Mouse (Mus musculus) stomach, postnatal 0 days (tissue): ENCODE results near the gene Gsn. TPM values are rescaled to one million over a fixed set of nuclear protein-coding genes. Genes with fewer than 3 reads are reported as not detected.
A peak's percentile ranks its signal among the peaks of the same experiment; 100 is the strongest.

Experiments used
- ATAC-seq: fragments of 200-750 bp; cut with Nextera tagmentation; 2 replicates; pipeline ENCODE4 v1.8.0; 2017; ENCODE audit not compliant: low FRiP score, low TSS enrichment
- DNase-seq: peaks from one replicate; pipeline ENCODE4 v3.0.0-alpha.2; 2016; ENCODE audit warnings: low spot score
- H3K27ac ChIP-seq: fragments of 300-500 bp; sonication (generic); replicated peaks from 2 replicates; pipeline ENCODE4 v1.5.1; 2014; ENCODE audit warnings: mild to moderate bottlenecking, control low read depth
- H3K27me3 ChIP-seq: fragments of 300-500 bp; sonication (generic); 2 replicates; pipeline ENCODE4 v1.6.1; 2014; ENCODE audit warnings: low read length; ENCODE audit not compliant: control insufficient read depth, insufficient read depth
- H3K36me3 ChIP-seq: fragments of 300-500 bp; sonication (generic); 2 replicates; pipeline ENCODE4 v1.6.1; 2014; ENCODE audit warnings: low read length, mixed read lengths; ENCODE audit not compliant: control insufficient read depth, insufficient read depth
- H3K4me1 ChIP-seq: fragments of 300-500 bp; sonication (generic); replicated peaks from 2 replicates; pipeline ENCODE4 v1.6.1; 2014; ENCODE audit warnings: antibody characterized with exemption; ENCODE audit not compliant: control insufficient read depth, insufficient read depth
- H3K4me2 ChIP-seq: fragments of 300-500 bp; sonication (generic); replicated peaks from 2 replicates; pipeline ENCODE4 v1.6.1; 2014; ENCODE audit warnings: low read depth, mild to moderate bottlenecking, control low read depth, moderate library complexity
- H3K4me3 ChIP-seq: fragments of 300-500 bp; sonication (generic); 2 replicates; pipeline ENCODE4 v1.5.1; 2014; ENCODE audit warnings: low read depth, low read length, control low read depth
- H3K9ac ChIP-seq: fragments of 300-500 bp; sonication (generic); 2 replicates; pipeline ENCODE4 v1.6.1; 2014; ENCODE audit warnings: mild to moderate bottlenecking, low read length, control low read depth, mixed read lengths
- H3K9me3 ChIP-seq: fragments of 300-500 bp; sonication (generic); 2 replicates; pipeline ENCODE4 v1.6.1; 2016; ENCODE audit warnings: low read length; ENCODE audit not compliant: control insufficient read depth
- CTCF ChIP-seq: IDR thresholded peaks from 2 replicates; pipeline ENCODE4 v1.5.1; 2016; ENCODE audit warnings: antibody characterized with exemption, low read depth, mild to moderate bottlenecking, moderate library complexity
- EP300 ChIP-seq: optimal IDR thresholded peaks from 2 replicates; pipeline ENCODE3; 2016; ENCODE audit warnings: antibody characterized with exemption
- WGBS: fragments of 180-500 bp; shearing (Covaris S2); extraction: QIAGEN DNeasy Blood & Tissue Kit; methylation state at CpG from one replicate; pipeline ENCODE4 v1.1.7; 2014; 5-methylcytosine and 5-hydroxymethylcytosine counted together
- polyA plus RNA-seq: library from polyadenylated mRNA; unstranded; fragments of >200 nt; fragmentation: Nextera tagmentation; extraction: Ambion mirVana; gene quantifications from 2 replicates; pipeline ENCODE4 v1.2.1, GENCODE M21; 2015

The Gsn gene
- polyA plus RNA-seq, 1 experiment from 2014 or later = 398 TPM

DNA sequence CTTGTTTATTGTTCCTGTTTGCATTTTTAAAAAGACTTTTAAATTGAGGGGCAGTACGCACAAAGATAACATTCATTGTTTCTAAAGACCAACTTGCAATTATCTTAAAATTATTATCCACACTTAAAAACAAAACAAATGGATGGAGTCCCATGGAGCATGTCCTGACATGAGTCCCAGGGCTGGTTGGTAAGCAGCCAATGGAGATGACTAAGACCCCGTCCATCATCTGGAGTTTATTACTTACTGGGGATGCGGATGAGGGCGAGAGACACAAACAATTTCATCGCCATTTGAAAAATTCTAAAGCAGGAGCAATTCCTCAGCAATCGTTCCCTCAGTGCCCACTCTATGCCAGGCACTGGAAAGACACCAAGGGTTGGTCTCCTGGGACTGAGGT lies 21.2 kb upstream of the Gsn start:
- H3K27me3 ChIP-seq = no peaks in the 10 kb centered on the region
- no peak overlapping the region for H3K9ac ChIP-seq
- DNase-seq = no peak
- WGBS = 59% methylated on average over 6 of the region's 6 CpGs
- no peaks in the 10 kb centered on the region for H3K36me3 ChIP-seq
- TF ChIP-seq CTCF (no peak), EP300 (no peak)
- no peaks in the 10 kb centered on the region for H3K9me3 ChIP-seq
- H3K27ac ChIP-seq = no peak overlapping the region
- no peak for ATAC-seq
- H3K4me2 ChIP-seq = no peak overlapping the region
- 0 out of 2 replicates have a peak, but pooled peaks cover 4% of the 10 kb centered on the region for H3K4me1 ChIP-seq
- H3K4me3 ChIP-seq = no peak overlapping the region

DNA sequence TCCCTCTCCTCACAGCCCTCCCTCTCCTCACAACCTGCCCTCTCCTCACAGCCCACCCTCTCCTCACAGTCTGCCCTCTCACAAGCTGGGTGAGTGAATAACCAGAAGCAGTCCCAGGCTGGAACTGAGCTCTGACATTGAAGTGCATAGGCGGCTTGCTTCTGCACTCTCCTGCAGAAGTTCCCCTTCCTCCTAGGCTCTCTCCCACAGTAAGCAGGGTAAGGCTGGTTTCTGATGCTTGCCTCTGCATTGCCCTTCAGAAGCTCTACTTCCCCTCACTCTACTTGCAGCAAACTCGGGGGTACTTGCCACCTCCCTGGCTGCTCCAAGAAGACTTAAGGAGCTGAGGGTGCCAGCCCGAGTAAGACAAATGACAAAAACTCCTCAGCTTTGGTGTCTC lies 11.9 kb upstream of the Gsn start:
- WGBS = 72% methylated on average over 3 of the region's 3 CpGs
- Histone ChIP-seq H3K9ac (no peak overlapping the region), H3K27ac (no peak overlapping the region)

DNA sequence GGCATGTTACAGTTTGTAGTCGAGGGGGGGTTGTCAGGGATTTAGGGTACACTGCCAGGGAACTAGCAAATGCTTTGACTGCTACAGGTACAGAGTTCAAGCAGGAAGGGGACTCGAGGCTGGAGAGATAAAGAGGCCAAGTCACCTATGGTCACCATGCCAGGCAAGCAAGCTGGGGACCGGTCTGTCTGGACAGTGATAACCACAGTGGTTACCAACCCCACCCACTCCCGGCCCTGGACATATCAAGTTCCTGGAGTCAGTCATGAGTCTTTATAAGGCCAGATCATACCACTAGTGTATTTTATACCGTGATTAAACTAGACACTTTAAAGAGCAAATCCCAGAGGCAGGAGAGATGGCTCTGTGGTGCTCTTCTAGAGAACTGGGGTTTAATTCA lies 8.4 kb upstream of the Gsn start:
- Histone ChIP-seq H3K4me1 (no peaks in the 10 kb centered on the region), H3K9ac (no peak overlapping the region), H3K4me3 (no peak overlapping the region), H3K9me3 (no peaks in the 10 kb centered on the region), H3K4me2 (no peak overlapping the region), H3K36me3 (no peaks in the 10 kb centered on the region), H3K27me3 (no peaks in the 10 kb centered on the region), H3K27ac (no peak overlapping the region)
- 53% methylated on average over 5 of the region's 5 CpGs for WGBS
- ATAC-seq (peak; percentile 92), DNase-seq (peak; percentile 76)
- no peak for TF ChIP-seq EP300
- no peak for TF ChIP-seq CTCF

More for the DNA sequence above, 11.9 kb upstream of the Gsn start:
- TF ChIP-seq CTCF (no peak), EP300 (no peak)
- H3K27me3 ChIP-seq = no peaks in the 10 kb centered on the region
- H3K4me2 ChIP-seq = no peak overlapping the region
- H3K36me3 ChIP-seq = no peaks in the 10 kb centered on the region
- H3K9me3 ChIP-seq = no peaks in the 10 kb centered on the region
- no peak overlapping the region for H3K4me3 ChIP-seq
- no peaks in the 10 kb centered on the region for H3K4me1 ChIP-seq
- DNase-seq (no peak), ATAC-seq (no peak)

DNA sequence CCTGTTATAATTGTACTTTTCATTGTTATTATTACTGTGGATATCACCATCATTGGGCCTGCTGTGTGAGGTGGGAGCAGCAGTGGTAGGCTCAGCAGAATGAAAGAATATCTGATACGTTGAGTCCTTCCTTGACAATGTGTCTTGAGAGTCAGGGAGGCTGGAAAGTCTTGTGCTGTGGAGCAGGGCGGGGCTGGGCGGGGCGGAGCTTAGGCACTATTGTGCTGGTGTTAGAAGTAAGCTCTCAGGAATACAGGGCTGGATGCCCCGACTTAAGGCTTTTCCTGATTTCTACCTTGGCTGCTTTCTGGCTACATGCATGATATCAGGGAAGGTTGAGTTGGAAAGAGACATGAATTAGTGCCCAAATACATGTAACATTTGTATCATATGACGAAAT lies 3.4 kb upstream of the Gsn start:
- TF ChIP-seq CTCF (no peak), EP300 (no peak)
- Histone ChIP-seq H3K27ac (no peak overlapping the region), H3K4me1 (no peaks in the 10 kb centered on the region), H3K36me3 (no peaks in the 10 kb centered on the region), H3K4me2 (no peak overlapping the region), H3K4me3 (no peak overlapping the region), H3K9ac (no peak overlapping the region), H3K9me3 (no peaks in the 10 kb centered on the region), H3K27me3 (no peaks in the 10 kb centered on the region)
- WGBS = 42% methylated on average over 6 of the region's 6 CpGs
- DNase-seq (peak; percentile 65), ATAC-seq (no peak)

DNA sequence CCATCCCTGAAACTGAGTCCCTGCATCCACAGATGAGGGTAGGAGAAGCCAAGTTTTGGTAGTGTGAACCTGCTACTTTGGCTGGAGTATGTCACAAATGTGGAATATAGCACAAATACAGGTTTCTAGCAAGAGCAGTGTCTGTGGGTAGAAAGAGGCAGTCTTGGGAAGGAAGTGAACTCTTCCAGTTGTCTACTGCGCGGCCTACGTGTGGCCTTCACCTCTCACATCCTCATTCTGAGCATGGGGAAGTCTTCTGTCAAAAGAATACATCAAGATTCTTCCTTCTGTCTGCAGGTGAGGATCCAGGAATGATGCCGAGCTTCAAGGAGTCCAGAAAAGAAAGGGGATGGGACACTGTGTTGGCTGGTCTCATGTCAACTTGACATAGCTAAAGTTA lies 2.4 kb upstream of the Gsn start:
- WGBS = 90% methylated on average over 4 of the region's 4 CpGs
- Histone ChIP-seq H3K4me3 (no peak overlapping the region), H3K9ac (no peak overlapping the region), H3K27me3 (no peaks in the 10 kb centered on the region), H3K27ac (no peak overlapping the region), H3K4me2 (no peak overlapping the region), H3K9me3 (no peaks in the 10 kb centered on the region), H3K36me3 (no peaks in the 10 kb centered on the region), H3K4me1 (0 out of 2 replicates have a peak, but pooled peaks cover 2% of the 10 kb centered on the region)
- no peak for TF ChIP-seq CTCF
- TF ChIP-seq EP300 = no peak
- no peak for DNase-seq
- ATAC-seq = no peak

DNA sequence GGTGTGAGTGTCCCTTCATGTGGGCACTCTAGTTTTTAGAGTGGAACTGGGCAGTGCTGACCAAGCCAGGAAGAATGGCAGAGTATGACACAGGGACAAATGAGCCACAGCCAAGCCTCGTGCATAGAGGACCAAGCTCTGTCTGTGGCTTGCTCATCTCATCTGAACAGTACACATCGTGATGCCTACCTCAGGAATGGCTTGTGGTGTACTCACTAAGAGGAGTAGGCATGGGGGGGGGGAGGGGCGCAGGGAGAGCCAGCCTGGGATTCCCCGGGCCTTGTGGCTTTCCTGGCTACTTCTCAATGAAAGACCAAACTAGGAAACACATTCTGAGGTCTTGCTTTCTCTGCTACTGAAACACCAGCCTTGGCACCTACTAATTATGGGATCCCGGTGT lies 1.2 kb upstream of the Gsn start:
- no peak overlapping the region for H3K27ac ChIP-seq
- H3K4me2 ChIP-seq = no peak overlapping the region
- no peak for DNase-seq
- ATAC-seq = no peak
- TF ChIP-seq CTCF (no peak), EP300 (no peak)
- no peaks in the 10 kb centered on the region for H3K27me3 ChIP-seq
- no peaks in the 10 kb centered on the region for H3K36me3 ChIP-seq
- H3K4me3 ChIP-seq = no peak overlapping the region
- H3K9me3 ChIP-seq = no peaks in the 10 kb centered on the region
- peaks cover 9% of the 10 kb centered on the region; the same call in 1 of the 2 replicates for H3K4me1 ChIP-seq
- H3K9ac ChIP-seq = no peak overlapping the region
- 77% methylated on average over 5 of the region's 5 CpGs for WGBS
